Mouse (Mus musculus): ENCODE measurements around the gene Gm20431.

Gene Gm20431

GRCm38 (mm10) chr2:167576121-167576620 lies 85.1 kb downstream of the Gm20431 start:
- DNase-seq (ENCODE audit: extremely low read depth, insufficient read length, low spot score) = peak; percentile 60

- no peak for DNase-seq (ENCODE audit: extremely low read depth, insufficient read length, low spot score)
These were observed 85.7 kb downstream of the Gm20431 start for GRCm38 (mm10) chr2:167575581-167575980.

- DNase-seq (ENCODE audit: extremely low read depth, insufficient read length, low spot score) = peak; percentile 99
These were observed 86.5 kb downstream of the Gm20431 start for GRCm38 (mm10) chr2:167574814-167575213.

- no peak for DNase-seq (ENCODE audit: extremely low read depth, insufficient read length, low spot score)
These were observed 89.7 kb downstream of the Gm20431 start for GRCm38 (mm10) chr2:167571442-167572220.

- DNase-seq (ENCODE audit: extremely low read depth, insufficient read length, low spot score) = no peak
These were observed 90.5 kb downstream of the Gm20431 start for GRCm38 (mm10) chr2:167570815-167571214.

GRCm38 (mm10) chr2:167569934-167570651 lies 91.2 kb downstream of the Gm20431 start:
- DNase-seq (ENCODE audit: extremely low read depth, insufficient read length, low spot score) = peak; percentile 92

GRCm38 (mm10) chr2:167568112-167568511 lies 93.2 kb downstream of the Gm20431 start:
- no peak for DNase-seq (ENCODE audit: extremely low read depth, insufficient read length, low spot score)

- DNase-seq (ENCODE audit: extremely low read depth, insufficient read length, low spot score) = peak; percentile 85
These were observed 95.6 kb downstream of the Gm20431 start for GRCm38 (mm10) chr2:167565682-167566081.

- DNase-seq (ENCODE audit: extremely low read depth, insufficient read length, low spot score) = no peak
These were observed 96.0 kb downstream of the Gm20431 start for GRCm38 (mm10) chr2:167565312-167565656.

GRCm38 (mm10) chr2:167564551-167565311 lies 96.6 kb downstream of the Gm20431 start:
- DNase-seq (ENCODE audit: extremely low read depth, insufficient read length, low spot score) = no peak

- no peak for DNase-seq (ENCODE audit: extremely low read depth, insufficient read length, low spot score)
These were observed 97.6 kb downstream of the Gm20431 start for GRCm38 (mm10) chr2:167563703-167564102.

- no peak for DNase-seq (ENCODE audit: extremely low read depth, insufficient read length, low spot score)
These were observed 98.3 kb downstream of the Gm20431 start for GRCm38 (mm10) chr2:167563035-167563434.

- DNase-seq (ENCODE audit: extremely low read depth, insufficient read length, low spot score) = peak; percentile 85
These were observed 99.2 kb downstream of the Gm20431 start for GRCm38 (mm10) chr2:167562101-167562500.

- DNase-seq (ENCODE audit: extremely low read depth, insufficient read length, low spot score) = no peak
These were observed 101.9 kb downstream of the Gm20431 start for GRCm38 (mm10) chr2:167559413-167559812.
